Mouse (Mus musculus): Measurements from ENCODE around the gene Vmn2r73. TPM values are rescaled to one million over a fixed set of nuclear protein-coding genes. Genes with fewer than 3 reads are reported as not detected.
"Not testable (repeated sequence)": the region's sequence is repeated elsewhere in the genome, so short reads cannot be mapped to it uniquely, and the experiment has no call there.

Vmn2r73 gene
- total RNA-seq (2018; cell fraction: chromatin; rRNA removed) = not detected
- total RNA-seq (2018; cell fraction: cytosol; rRNA removed) = not detected
- not detected for total RNA-seq (2018; cell fraction: nucleus; rRNA removed)
- polyA plus RNA-seq (2018) = not detected in 3 replicates

DNA sequence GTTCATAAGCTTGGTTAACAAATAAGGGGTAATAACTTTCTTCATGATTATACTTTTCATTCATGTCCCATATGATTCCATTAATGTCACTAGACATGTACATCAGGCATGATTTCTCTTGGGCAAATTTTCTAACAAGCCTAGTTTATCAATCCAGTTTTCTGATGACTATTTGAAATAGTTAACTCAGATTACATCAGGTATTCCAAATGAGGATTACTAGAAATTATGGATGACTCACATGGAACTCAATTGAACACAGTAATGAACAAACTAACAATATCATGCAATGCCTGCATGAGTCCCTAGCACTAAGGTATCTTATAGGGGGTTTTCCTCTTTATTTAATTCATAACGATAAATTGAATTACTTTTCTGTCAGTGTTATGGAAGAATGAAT is at the start of gene Vmn2r73:
Vmn2r73 (minus strand) TSS at position 101 of the 400 bp plus-strand sequence.
- no peaks in the 10 kb centered on the region for H3K79me2 ChIP-seq (ENCODE audit: inconsistent target)
- no peaks in the 10 kb centered on the region for H3K36me3 ChIP-seq (ENCODE audit: inconsistent target)
- H3K4me3 ChIP-seq (ENCODE audit: inconsistent target) = no peak within 1 kb of the TSS
- 64% methylated on average over 1 of the region's 1 CpGs for WGBS (ENCODE audit: missing documents)
- no peak within 1 kb of the TSS for H3K27ac ChIP-seq

GRCm38 (mm10) chr7:85840090-85840948 is 35.7 kb downstream of the Vmn2r73 start:
- H3K27ac ChIP-seq = no peak overlapping the region
- 14% methylated on average over 2 of the region's 2 CpGs for WGBS (ENCODE audit: missing documents)
- H3K79me2 ChIP-seq (ENCODE audit: inconsistent target) = no peaks in the 10 kb centered on the region
- H3K4me3 ChIP-seq (ENCODE audit: inconsistent target) = no peak overlapping the region
- H3K36me3 ChIP-seq (ENCODE audit: inconsistent target) = no peaks in the 10 kb centered on the region

DNA sequence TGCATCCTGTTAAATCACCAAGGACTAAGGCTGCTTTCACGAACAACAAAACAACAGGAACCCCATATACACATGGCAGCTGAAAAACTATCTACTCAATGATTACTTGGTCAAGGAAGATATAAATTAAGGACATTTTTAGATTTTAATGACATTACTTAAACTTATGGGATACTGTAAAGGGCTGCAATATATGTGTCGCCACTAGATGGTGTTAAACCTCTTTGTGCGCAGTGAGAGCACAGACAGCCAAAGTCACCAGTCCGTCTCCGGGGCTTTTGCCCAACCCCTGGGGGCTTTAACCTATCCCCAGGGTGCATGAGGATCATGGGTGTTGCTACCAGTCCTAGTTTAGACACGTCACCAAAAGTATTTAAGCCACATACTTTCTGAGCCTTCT is 58.0 kb downstream of the Vmn2r73 start:
- not testable (repeated sequence) for H3K36me3 ChIP-seq (ENCODE audit: inconsistent target); H3K79me2 ChIP-seq (ENCODE audit: inconsistent target); H3K27ac ChIP-seq; H3K4me3 ChIP-seq (ENCODE audit: inconsistent target)
- WGBS (ENCODE audit: missing documents) = 16% methylated on average over 6 of the region's 6 CpGs

Other genes with a start within 250 kb of the Vmn2r73 start
- not detected in 3 replicates for gene Vmn2r72, start 121.2 kb downstream of the Vmn2r73 start, polyA plus RNA-seq (2018)
- gene Vmn2r74, start 85.4 kb upstream of the Vmn2r73 start, polyA plus RNA-seq (2018) = not detected in 3 replicates